Mouse (Mus musculus) bone marrow macrophage, adult 2 months (primary cell): ENCODE measurements around the gene Wfdc6b. TPM values are rescaled to one million over a fixed set of nuclear protein-coding genes. Genes with fewer than 3 reads are reported as not detected.

Experiments used
- H3K27ac ChIP-seq: 2 replicates; pipeline ENCODE4 v1.5.1; 2012; ENCODE audit warnings: low read depth, low read length; ENCODE audit not compliant: insufficient read depth
- H3K4me1 ChIP-seq: 2 replicates; pipeline ENCODE4 v1.6.1; 2012; ENCODE audit warnings: low read length; ENCODE audit not compliant: control insufficient read depth, insufficient read depth
- H3K4me3 ChIP-seq: 2 replicates; pipeline ENCODE4 v1.5.1; 2012; ENCODE audit warnings: mild to moderate bottlenecking, low read length, moderate library complexity; ENCODE audit not compliant: insufficient read depth
- CTCF ChIP-seq: IDR thresholded peaks from 2 replicates; pipeline ENCODE4 v1.5.1; 2012; ENCODE audit warnings: low read depth, mild to moderate bottlenecking, low read length, moderate library complexity
- POLR2A ChIP-seq: IDR thresholded peaks from 2 replicates; pipeline ENCODE4 v1.6.1; 2012; ENCODE audit warnings: mild to moderate bottlenecking, low read depth, low read length, borderline replicate concordance
- polyA plus RNA-seq: library from polyadenylated mRNA; stranded (reverse); fragments of >200 nt; gene quantifications from 2 replicates; pipeline ENCODE4 v1.2.4, GENCODE M21; 2012; ENCODE audit not compliant: missing spikeins, insufficient read depth, insufficient read length

Wfdc6b gene
- polyA plus RNA-seq, 1 experiment, result not detected

- Histone ChIP-seq H3K27ac (no peak overlapping the region), H3K4me3 (no peak overlapping the region), H3K4me1 (no peaks in the 10 kb centered on the region)
- TF ChIP-seq CTCF, result no peak
- TF ChIP-seq POLR2A, result no peak
These were observed 51.5 kb downstream of the Wfdc6b start for GRCm38 (mm10) chr2:164664851-164665250.

Other genes starting within 250 kb of the Wfdc6b start
- gene Slpi, start 224.4 kb upstream of the Wfdc6b start, polyA plus RNA-seq, result 2.1 and 2.3 TPM in 2 replicates
- gene Rbpjl, start 210.4 kb upstream of the Wfdc6b start, polyA plus RNA-seq, result not detected in 2 replicates
- gene Matn4, start 208.4 kb upstream of the Wfdc6b start, polyA plus RNA-seq, result not detected in 2 replicates
- 125 and 132 TPM in 2 replicates for gene Sdc4, start 169.6 kb upstream of the Wfdc6b start, polyA plus RNA-seq
- gene Sys1, start 156.6 kb upstream of the Wfdc6b start, polyA plus RNA-seq, result 33.3 and 33.9 TPM in 2 replicates
- gene Gm20458, start 152.6 kb upstream of the Wfdc6b start, polyA plus RNA-seq, result not detected in 2 replicates
- gene Trp53tg5, start 139.8 kb upstream of the Wfdc6b start, polyA plus RNA-seq, result not detected in 2 replicates
- gene Dbndd2, start 127.4 kb upstream of the Wfdc6b start, polyA plus RNA-seq, result 67.6 and 75.8 TPM in 2 replicates
- 58.5 and 80.9 TPM in 2 replicates for gene Pigt, start 116.0 kb upstream of the Wfdc6b start, polyA plus RNA-seq
- gene Wfdc2, start 51.1 kb upstream of the Wfdc6b start, polyA plus RNA-seq, result not detected in 2 replicates
- gene Spint3, start 40.1 kb upstream of the Wfdc6b start, polyA plus RNA-seq, result not detected in 2 replicates
- gene Wfdc6a, start 28.1 kb upstream of the Wfdc6b start, polyA plus RNA-seq, result not detected in 2 replicates
- gene Eppin, start 19.9 kb upstream of the Wfdc6b start, polyA plus RNA-seq, result not detected in 2 replicates
- gene Wfdc8, start 104 bp downstream of the Wfdc6b start, polyA plus RNA-seq, result not detected in 2 replicates
- gene Wfdc16, start 25.3 kb downstream of the Wfdc6b start, polyA plus RNA-seq, result not detected in 2 replicates
- not detected in 2 replicates for gene Wfdc10, start 42.5 kb downstream of the Wfdc6b start, polyA plus RNA-seq
- gene Wfdc9, start 43.1 kb downstream of the Wfdc6b start, polyA plus RNA-seq, result not detected in 2 replicates
- not detected in 2 replicates for gene Wfdc11, start 60.6 kb downstream of the Wfdc6b start, polyA plus RNA-seq
- not detected in 2 replicates for gene Wfdc13, start 71.6 kb downstream of the Wfdc6b start, polyA plus RNA-seq
- gene Spint4, start 85.0 kb downstream of the Wfdc6b start, polyA plus RNA-seq, result not detected in 2 replicates
- not detected in 2 replicates for gene Spint5, start 101.8 kb downstream of the Wfdc6b start, polyA plus RNA-seq
- not detected in 2 replicates for gene Wfdc3, start 132.4 kb downstream of the Wfdc6b start, polyA plus RNA-seq
- 33.4 and 33.7 TPM in 2 replicates for gene Dnttip1, start 132.5 kb downstream of the Wfdc6b start, polyA plus RNA-seq
- 93.9 and 99.8 TPM in 2 replicates for gene Ube2c, start 156.4 kb downstream of the Wfdc6b start, polyA plus RNA-seq
- gene Tnnc2, start 166.4 kb downstream of the Wfdc6b start, polyA plus RNA-seq, result 0.80 TPM in 1 of 2 replicates, not detected in the other
- gene Snx21, start 172.3 kb downstream of the Wfdc6b start, polyA plus RNA-seq, result 14.6 and 20.3 TPM in 2 replicates
- gene Acot8, start 191.4 kb downstream of the Wfdc6b start, polyA plus RNA-seq, result 26.8 and 27.6 TPM in 2 replicates
- gene Zswim3, start 191.6 kb downstream of the Wfdc6b start, polyA plus RNA-seq, result 5.0 and 7.3 TPM in 2 replicates
- gene Zswim1, start 209.2 kb downstream of the Wfdc6b start, polyA plus RNA-seq, result 5.7 and 5.8 TPM in 2 replicates
- gene Spata25, start 215.0 kb downstream of the Wfdc6b start, polyA plus RNA-seq, result 1.4 TPM in 1 of 2 replicates, not detected in the other
- gene Ctsa, start 219.4 kb downstream of the Wfdc6b start, polyA plus RNA-seq, result 632 and 760 TPM in 2 replicates
- 21.0 and 25.4 TPM in 2 replicates for gene Neurl2, start 219.9 kb downstream of the Wfdc6b start, polyA plus RNA-seq
- 1,260 and 1,371 TPM in 2 replicates for gene Pltp, start 244.2 kb downstream of the Wfdc6b start, polyA plus RNA-seq